Mouse (Mus musculus) thymus, postnatal 14 days (tissue): ENCODE data around the gene Dhfr.
"Not testable (repeated sequence)": the region's sequence is repeated elsewhere in the genome, so short reads cannot be mapped to it uniquely, and the experiment has no call there.

Experiments used
- DNase-seq: peaks from one replicate; pipeline ENCODE4 v3.0.0; 2021

Gene Dhfr

DNA sequence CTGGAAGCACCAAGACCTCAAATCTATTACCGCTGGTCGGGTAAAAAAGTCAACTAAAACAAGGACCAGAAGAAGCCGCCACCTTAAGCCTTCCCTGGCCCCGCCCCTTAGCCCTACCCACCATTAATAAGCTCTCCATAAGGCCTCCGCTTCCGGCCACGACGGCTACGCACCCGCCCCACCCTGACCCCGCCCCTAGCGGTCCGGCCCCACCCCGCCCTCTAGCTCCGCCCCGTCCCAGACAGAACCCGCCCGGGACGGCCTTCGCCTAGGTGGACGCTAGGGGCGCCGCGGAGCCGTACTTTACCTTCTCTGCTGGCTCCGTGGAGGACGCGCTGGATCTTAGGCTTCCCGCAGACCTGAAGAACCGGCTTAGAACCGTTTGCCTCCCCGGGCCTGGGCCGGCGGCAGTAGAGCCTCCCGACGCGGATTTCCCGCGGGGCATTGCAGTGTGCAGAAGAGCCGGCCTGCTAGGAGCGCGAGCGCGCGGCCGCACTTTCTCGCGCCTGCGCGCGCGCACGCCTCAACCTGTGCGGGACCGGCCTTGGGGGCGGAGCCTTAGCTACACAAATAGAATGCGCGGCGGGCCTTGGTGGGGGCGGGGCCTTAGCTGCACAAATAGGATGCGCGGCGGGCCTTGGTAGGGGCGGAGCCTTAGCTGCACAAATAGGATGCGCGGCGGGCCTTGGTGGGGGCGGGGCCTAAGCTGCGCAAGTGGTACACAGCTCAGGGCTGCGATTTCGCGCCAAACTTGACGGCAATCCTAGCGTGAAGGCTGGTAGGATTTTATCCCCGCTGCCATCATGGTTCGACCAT lies at the start of gene Dhfr, which contains the start of gene Msh3:
Dhfr (plus strand) TSS at position 271 of the 816 bp plus-strand sequence.
Msh3 (minus strand) TSS at position 548 of the 816 bp plus-strand sequence.
- DNase-seq, result peak; percentile 97

DNA sequence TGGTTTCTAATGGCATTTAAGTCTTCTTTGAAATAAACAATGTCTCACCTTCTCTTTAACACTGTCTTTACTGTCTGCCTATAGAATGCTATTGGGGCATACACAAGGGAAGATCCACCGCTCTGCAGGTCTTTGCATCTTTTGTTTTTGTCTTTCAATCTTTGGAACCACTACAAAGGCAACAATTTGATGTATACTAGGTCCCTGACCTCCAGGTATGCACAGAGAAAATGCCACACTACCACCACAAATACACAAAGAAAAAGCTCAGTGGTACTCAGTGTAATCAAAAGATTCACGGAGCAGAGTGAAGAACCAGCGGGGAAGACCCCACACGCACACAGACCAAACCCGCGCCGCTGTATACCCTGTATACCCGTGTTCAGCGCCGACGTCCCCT lies 48.8 kb upstream of the Dhfr start, which contains the start of gene Gm20379:
Gm20379 (plus strand) TSS at position 301 of the 400 bp plus-strand sequence.
- DNase-seq, result no peak

DNA sequence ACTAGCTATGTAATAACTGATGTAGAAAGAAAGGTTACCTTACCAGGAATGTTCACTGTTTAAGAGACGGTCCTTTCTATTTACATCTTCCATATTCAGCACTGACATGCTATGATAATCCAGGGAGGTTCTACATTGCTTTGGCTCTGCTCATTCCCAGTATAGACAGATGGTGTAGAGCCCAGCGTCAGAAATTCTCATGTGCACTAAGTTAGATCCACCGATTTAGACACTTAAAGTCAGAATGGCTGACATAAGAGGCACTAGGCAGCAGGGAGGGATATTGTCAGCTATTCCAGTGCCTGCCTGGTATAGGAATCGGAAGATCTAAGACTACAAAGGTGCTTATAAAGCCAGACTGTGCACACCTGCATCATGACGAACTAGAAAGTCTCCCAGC lies 39.9 kb upstream of the Dhfr start:
- DNase-seq, result no peak

DNA sequence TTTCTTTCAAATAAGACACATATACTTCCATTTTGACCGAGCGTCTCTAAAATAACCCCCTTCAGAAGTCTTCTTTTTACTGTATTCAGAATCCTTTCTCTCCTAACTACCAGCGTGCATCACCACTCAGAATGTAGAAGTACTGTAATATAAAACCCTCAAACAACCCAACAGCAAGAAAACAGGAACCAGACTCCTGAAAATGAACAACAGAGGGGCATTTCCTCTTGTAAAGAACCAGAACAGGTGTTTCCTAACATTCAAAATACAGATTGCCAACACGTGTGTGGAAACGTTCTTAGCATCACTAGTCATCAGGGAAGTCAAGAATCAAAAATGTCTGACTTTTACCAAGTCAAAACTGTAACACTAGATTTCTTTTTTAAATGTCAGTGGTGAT lies 33.8 kb upstream of the Dhfr start:
- DNase-seq, result no peak

DNA sequence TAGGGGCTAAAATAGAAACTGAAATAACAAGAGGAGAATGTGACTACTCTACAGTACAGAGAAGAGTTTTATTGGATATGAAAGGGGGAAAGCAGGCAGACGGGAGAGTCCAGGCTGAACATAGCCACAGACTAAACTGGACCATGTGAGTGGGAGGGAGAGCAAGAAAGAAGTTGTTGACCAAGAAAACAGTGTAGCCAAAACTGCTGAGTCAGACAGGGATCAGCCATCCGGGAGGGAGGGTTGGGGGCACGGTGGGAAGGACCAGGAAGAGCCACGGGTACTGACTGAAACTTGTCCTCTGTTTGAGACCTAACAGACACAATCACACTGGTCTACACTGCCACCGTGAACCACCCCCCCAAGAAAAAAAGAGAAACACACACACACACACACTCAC lies 28.5 kb upstream of the Dhfr start:
- no peak for DNase-seq

DNA sequence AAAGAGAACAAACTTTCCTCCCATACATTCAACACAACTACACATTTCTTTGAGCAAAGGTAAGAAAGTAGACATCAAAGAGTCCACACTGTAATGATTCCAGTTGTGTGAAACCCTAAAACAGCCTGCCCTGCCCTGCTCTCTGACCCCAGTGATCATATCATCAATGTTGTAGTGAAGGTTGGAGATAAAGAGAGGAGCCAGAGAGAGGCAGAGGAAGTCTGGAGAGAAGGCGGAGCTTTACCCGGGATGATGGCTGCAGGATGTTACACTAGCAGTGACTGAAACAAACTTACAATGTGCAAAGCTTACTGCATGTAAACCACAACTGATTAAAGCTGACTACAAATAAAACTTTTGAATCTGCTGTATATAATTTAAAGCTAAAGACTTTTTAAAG lies 26.5 kb upstream of the Dhfr start:
- no peak for DNase-seq

DNA sequence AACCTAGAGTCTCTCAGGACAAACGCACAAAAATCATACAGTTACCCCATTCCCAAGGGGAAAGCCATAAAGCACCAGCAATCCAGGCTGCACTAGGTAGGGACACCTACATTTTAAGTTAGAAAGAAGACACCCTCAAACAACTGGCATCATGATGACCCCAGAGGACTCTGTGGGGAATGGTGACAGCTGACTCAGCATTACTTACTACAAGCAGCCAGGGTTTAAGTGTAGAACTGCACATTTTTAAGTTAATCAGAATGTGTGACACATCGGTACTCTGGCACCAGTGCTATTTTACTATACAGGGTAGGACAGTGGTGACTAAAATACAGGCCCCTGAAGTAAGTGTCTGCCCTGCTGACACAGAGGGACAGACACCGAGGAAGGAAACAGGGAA lies 23.9 kb upstream of the Dhfr start:
- no peak for DNase-seq

DNA sequence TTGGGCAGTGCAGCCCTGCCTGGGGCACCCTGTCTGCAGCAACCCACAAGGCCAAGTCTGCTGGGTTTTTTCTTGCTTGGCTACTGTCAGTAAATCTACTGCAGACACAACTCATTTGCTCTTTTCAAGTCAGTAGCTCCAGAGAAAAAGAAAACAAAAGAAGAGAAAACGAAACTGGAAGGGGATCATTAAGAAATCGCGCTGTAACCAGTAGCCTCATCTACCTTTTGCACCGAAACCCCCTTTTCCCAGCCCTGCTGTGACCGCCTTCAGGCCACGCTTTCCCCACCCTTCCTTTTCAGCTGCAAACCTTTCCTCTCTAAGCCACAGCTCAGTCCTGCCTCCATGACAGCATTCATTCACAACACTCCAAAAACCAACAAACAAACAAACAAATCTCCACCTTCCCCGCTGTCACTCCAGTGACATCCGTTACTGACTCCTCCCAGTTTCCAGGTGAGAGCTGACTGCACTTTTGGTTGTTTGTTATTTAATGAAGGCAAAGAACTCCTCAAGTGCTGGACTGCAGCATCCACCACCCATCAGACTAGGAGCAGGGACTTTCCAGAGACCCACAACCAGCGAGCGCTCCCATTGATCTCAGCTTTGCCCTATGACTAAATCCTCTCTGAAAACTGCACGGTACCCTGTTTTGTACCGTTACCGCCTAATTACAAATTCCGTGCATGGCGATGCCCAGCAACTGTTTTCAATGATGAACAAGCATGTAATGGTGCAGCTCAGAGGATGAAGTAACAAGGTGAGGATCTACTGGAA lies 22.2 kb upstream of the Dhfr start:
- no peak for DNase-seq

DNA sequence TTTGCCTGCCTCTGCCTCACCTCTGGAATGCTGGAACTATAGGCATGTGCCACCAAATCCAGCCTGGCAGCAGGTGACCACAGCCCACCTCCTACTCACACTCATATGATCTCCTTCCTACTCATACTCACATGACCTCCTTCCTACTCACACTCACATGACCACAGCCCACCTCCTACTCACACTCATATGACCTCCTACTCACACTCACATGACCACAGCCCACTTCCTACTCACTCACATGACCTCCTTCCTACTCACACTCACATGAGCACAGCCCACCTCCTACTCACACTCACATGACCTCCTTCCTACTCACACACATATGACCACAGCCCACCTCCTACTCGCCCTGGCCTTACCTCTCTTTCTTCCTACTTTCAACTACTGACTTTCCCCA lies 17.7 kb upstream of the Dhfr start:
- DNase-seq, result no peak

DNA sequence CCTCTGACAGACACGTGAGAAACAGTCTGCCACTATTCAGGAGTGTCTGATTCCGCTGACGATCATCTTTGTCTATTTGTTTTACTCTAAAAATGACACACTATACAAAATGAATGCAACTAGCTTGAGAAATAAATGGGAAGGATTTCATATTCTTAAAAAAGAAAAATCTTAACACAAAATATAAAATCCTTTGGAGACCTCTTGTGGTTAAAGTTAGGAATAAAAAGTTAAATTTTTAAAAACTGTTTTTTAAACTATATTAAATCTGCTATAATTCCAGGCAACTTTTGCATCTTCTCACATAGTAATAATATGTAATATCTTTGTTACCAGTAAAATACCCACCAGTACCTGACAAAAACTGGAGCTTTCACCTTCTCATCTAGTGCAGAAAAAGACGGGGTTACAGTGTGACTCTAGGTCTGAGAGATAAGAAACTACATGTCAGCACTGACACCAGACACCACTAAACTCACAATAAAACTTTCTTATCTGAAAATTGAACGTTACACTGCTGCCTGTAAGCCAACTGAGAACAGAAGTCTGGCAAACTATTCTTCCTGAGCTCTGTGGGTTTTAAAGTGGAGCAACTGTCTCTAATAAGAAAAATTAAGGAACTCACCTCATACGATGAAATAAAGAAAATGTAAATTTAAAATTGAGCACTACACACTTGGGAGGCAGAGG lies 16.6 kb upstream of the Dhfr start:
- no peak for DNase-seq

DNA sequence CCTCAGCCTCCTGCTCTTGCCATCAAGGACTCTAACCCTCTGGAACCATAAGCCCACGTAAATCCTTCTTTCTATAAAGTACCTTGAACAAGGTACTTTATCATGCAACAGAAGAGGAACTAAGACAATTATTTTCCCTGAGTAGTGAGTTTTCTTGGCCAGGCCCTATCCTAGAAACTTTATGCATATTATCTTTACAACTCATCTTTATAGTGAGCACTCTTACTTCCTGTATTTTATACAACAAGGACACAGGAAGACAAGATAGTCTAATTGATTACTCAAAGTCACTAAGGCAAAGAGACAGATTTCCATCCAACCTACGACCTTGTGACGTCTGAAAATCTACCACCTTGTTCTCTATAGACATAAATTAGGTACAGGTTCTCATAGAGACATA lies 14.7 kb upstream of the Dhfr start:
- DNase-seq, result no peak

DNA sequence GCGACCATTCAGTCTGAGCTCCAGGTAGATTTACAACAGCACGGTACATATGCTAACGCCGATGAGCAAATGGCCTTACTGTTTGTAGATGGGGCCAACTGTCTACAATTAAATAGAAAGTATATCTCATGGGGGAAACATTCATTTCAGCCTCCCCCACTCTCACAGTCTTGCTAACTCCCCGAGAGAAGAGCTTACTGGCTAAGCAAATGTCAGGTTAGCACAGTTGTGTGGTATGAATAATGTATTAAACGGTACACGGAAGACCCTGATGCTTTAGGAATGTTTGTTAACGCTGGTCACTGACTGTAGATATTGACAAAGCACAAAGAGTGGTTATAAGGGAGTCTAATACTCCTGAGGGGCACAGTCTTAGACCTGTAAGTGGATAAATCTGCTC lies 10.5 kb upstream of the Dhfr start:
- no peak for DNase-seq

DNA sequence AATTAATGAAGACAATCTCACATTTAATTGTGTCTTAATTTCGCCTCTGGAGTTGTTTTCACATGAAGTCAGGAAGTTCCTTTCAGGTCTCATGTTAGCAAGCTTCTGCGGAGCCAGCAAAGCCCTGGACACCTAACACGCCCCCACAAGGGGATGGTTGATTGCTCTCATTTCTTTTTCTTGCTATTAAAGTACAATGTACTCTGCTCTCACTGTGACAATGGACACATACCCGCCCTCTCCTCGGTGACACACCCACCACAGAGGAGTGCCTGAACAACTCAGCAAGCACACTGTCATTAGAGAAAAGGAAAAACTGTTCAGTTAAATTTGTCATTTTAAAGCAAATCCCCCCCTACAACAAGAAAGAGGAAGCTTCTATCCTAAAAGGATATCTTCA lies 8.2 kb upstream of the Dhfr start:
- DNase-seq, result no peak

DNA sequence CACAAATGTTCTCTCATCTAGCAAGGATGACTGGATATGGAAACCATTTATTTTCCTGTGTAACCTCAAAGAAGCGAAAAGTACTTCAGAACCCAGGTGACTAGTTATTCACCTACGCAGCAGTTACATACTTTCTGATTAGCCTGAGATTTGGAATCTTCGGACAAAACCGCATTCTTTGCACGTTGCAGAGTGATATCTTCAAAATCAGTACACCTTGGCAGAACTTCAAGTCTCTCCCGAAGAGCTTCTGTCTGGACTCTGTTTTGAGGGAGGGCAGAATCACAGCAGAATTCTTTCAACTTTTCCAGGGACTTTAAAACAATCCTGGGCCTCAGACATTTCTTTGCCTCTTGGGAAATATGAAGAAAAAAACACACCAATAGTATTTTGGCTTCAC lies 3.4 kb upstream of the Dhfr start:
- no peak for DNase-seq

DNA sequence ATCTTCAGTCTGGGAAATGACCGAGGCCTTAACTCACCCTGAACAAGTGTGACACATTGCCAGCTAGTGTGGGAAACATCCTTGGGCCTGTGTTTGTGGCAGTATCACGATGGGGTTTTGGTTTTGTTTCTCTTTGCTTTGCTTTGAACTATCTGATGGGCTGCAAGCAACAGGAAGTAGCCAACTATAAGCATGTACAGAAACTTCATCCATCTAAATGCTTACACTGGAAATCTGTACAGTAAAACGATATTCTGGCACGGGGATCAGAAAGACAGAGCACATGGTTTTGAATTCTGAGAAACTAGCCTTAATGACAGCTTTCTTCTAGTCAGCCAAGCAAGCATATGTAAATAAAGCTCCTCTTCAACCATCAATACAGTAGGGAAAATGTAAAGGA lies 570 bp upstream of the Dhfr start:
- DNase-seq, result no peak

DNA sequence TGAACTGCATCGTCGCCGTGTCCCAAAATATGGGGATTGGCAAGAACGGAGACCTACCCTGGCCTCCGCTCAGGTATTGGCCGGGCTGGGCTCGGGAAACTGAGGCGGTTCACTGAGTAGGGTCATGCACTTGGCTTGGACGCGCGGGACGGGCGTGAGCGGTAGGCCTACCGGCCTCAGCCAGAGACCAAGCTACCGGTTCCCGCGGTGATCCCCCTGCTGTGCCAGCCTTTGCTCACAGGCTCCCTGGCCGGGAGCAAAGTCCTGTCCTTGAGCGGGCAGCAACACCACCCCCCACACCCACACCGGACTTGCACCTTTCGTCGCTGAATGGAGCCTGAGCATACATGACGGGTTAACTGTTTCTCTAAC lies 732 bp downstream of the Dhfr start:
- DNase-seq, result no peak

DNA sequence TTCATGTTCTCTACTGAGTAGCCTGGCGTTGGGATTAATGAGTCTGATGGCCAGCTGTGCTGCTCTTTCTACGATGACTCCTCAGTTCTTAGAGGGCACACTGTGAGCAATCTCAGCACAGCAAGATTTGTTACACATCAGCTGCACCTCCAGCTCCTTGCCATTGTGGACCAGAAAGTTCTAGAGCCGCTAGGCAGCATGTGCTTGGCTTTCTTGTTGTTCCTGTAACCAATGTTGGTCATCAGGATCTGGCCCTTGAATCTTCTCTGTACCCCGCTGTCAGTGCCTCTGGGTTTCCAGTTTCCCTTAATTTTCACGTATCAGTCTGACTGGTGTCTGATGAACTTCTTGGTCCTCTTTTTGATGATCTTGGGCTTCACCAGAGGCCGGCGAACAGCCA lies 1.9 kb downstream of the Dhfr start:
- DNase-seq, result no peak

DNA sequence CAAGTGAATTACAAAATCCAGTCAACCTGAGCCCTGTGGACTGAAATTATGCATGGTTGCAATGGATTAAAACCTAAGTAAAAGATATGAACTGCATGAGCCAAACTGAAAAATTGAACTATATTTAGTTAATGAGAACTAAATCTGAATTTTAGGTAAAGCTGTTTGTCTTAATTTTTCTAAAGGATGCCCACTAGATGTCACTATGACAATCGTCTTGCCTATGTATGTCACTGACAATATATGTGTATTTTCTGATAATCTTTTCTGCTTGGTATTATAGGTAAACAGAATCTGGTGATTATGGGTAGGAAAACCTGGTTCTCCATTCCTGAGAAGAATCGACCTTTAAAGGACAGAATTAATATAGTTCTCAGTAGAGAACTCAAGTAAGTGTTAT lies 3.1 kb downstream of the Dhfr start:
- no peak for DNase-seq

DNA sequence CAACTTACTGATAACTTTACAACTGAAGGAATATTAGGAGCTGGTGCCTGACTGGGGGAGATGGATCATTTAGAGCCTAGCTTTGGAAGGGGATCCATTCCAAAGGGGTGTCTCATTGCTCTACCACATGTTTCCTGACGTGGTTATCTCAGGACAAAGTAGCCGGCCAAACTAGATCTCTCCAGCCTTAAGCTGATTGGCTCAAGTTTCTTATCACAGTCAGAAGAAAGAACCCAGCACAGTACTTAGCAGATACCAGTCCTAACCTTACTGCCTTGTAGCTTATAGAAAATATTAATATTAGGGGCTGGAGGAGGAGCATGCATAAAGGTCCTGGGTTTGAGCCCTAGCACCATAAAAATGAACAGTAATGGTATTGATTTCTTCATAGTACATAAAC lies 7.1 kb downstream of the Dhfr start:
- DNase-seq, result no peak

DNA sequence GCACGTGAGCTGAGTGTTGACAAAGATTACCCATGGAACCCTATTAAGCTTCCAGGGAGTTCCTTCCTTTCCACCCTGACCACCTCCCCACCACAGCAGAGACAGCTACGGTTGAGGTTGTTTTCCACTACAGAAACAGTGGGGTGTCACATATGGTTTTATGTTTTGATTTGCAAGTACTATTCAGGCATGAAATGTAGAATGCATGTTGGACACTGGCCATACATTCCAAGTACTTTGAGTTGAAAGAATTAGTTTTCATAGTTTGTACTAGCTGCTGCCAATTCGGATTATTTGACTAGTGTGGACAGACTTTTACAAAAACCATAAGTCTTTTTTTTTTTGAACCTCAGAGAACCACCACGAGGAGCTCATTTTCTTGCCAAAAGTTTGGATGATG lies 10.8 kb downstream of the Dhfr start:
- no peak for DNase-seq

DNA sequence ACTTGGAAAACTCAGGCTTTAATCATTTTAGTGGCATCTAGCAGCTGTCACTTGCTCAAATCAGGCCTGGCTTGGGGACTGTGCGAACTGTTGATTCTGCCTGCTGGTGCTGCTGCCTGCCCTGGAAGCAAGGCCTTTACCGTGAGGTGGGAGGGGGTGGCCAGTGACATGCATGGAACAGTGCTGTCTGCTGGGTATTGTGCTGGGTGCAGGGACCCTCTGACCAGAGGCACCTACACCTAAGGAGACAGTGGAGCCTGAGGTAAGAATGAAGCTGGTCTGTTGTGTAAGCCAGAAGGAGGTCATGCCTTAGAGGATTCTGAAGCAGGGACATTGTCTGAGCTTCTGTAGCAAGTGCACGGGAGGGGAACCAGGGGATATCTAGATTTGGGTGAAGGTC lies 16.3 kb downstream of the Dhfr start:
- no peak for DNase-seq

DNA sequence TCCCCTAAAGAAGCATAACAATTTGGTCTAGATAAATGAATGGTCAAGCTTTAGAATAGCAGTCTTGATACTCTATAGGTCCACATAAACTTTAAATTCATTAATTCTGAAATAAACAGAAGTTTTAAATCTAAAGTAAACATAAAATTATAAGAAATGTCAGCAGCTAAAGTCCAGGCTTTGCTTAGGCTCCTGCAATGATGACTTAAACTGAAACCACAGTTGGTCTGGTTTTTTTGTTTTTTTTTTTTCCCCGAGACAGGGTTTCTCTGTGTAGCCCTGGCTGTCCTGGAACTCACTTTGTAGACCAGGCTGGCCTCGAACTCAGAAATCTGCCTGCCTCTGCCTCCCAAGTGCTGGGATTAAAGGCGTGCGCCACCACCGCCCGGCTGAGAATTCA lies 16.9 kb downstream of the Dhfr start:
- not testable (repeated sequence) for DNase-seq

DNA sequence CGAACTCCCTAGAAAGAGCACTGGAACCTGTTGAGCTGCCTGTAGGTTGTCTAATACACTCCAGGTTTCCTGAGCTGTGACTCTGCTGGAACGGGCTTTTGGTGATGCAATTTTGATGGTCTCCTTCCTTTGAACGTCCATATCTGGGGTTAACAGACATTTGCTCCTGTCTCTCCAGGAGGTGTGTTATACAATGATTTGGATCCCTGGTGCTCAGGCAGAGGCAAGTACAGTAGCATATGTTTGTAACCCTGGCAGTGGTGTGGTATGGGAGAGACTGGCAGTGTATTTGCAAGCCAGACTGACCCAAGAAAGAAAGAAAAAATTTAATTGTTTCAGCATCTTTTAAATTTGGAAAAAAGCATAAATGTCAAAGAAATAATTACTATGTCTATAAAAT lies 32.8 kb downstream of the Dhfr start:
- DNase-seq, result no peak
